Mouse (Mus musculus) ovary, postnatal 36 days (tissue): ENCODE data around the gene Cd81.

ENCODE experiments used
- DNase-seq: peaks from one replicate; pipeline ENCODE4 v3.0.0; 2022; ENCODE audit warnings: low spot score, mixed read lengths

Gene Cd81

GRCm38 (mm10) chr7:143112395-143112794 is 59.9 kb downstream of the Cd81 start:
- no peak for DNase-seq

GRCm38 (mm10) chr7:143114773-143115172 is 62.2 kb downstream of the Cd81 start:
- DNase-seq = no peak

- DNase-seq = no peak
Observed at GRCm38 (mm10) chr7:143116521-143116920, 64.0 kb downstream of the Cd81 start.
